Mouse (Mus musculus) frontal cortex, postnatal 25 days (tissue): ENCODE results near the gene Arrb1.

Experiments
- DNase-seq, 2 experiments: peaks; one replicate each; pipeline ENCODE4 v3.0.0; 2022; ENCODE audit warnings: low spot score in 2 of 2

The Arrb1 gene

GRCm38 (mm10) chr7:99579491-99580190 lies 44.4 kb downstream of the Arrb1 start:
- DNase-seq, result peak in 1 of 2 experiments; percentile 30

GRCm38 (mm10) chr7:99580247-99580646 lies 45.0 kb downstream of the Arrb1 start:
- DNase-seq, result no peak

GRCm38 (mm10) chr7:99582306-99582705 lies 47.0 kb downstream of the Arrb1 start:
- no peak for DNase-seq

- no peak for DNase-seq
Observed at GRCm38 (mm10) chr7:99582867-99583266, 47.6 kb downstream of the Arrb1 start.

- DNase-seq, result no peak
Observed at GRCm38 (mm10) chr7:99583625-99584024, 48.4 kb downstream of the Arrb1 start.

GRCm38 (mm10) chr7:99585976-99586375 lies 50.7 kb downstream of the Arrb1 start:
- DNase-seq, result no peak

- DNase-seq, result peak; percentile 64 to 74
Observed at GRCm38 (mm10) chr7:99590064-99590463, 54.8 kb downstream of the Arrb1 start.

GRCm38 (mm10) chr7:99590646-99591045 lies 55.4 kb downstream of the Arrb1 start:
- no peak for DNase-seq

- DNase-seq, result no peak
Observed at GRCm38 (mm10) chr7:99592669-99593068, 57.4 kb downstream of the Arrb1 start.

- DNase-seq, result no peak
Observed at GRCm38 (mm10) chr7:99593868-99594803, 58.9 kb downstream of the Arrb1 start.

GRCm38 (mm10) chr7:99598722-99599121 lies 63.5 kb downstream of the Arrb1 start:
- no peak for DNase-seq

- no peak for DNase-seq
Observed at GRCm38 (mm10) chr7:99603875-99604662, 68.8 kb downstream of the Arrb1 start.

- no peak for DNase-seq
Observed at GRCm38 (mm10) chr7:99605058-99605457, 69.8 kb downstream of the Arrb1 start.

- no peak for DNase-seq
Observed at GRCm38 (mm10) chr7:99606303-99606702, 71.0 kb downstream of the Arrb1 start.

GRCm38 (mm10) chr7:99606766-99607165 lies 71.5 kb downstream of the Arrb1 start:
- no peak for DNase-seq

GRCm38 (mm10) chr7:99607632-99608031 lies 72.4 kb downstream of the Arrb1 start:
- no peak for DNase-seq

GRCm38 (mm10) chr7:99618264-99618663 lies 83.0 kb downstream of the Arrb1 start:
- DNase-seq, result no peak

GRCm38 (mm10) chr7:99618860-99619259 lies 83.6 kb downstream of the Arrb1 start:
- DNase-seq, result no peak

- peak; percentile 67 to 80 for DNase-seq
Observed at GRCm38 (mm10) chr7:99625722-99626375, 90.6 kb downstream of the Arrb1 start.

GRCm38 (mm10) chr7:99626376-99627270 lies 91.4 kb downstream of the Arrb1 start, which contains the start of gene Tpbgl:
Gene Tpbgl, minus strand, starts transcription at chr7:99627103.
- no peak for DNase-seq
